In the genomic region with DNA sequence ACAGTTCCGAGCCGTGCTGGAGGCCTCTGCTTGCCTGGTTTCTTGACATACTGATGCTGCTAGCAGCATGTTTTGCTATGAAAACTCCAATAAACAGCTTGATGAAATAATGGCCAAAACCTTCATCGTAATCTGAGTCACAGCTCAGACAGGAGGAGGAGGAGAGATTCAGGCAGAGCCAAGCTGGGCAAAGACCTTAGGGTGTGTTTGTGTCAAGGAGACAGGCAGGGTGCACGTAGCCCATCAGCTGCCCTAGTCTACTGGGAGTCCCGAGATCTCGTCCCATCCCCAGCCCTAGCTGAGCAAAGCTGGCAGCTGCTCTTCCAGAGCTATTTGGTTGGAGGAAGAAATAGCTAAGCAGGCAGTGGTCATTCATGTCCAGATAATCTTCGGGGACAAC, we compare ENCODE assay signal across 20 mouse cellular contexts. TPM values are rescaled to one million over a fixed set of nuclear protein-coding genes. Genes with fewer than 3 reads are reported as not detected.
"Had no signal": no experiment of that assay in that cellular context is flagged by ENCODE, and none has a peak within 500 bp of the region (broad histone marks: within the 10 kb centered on the region; RNA-seq: fewer than 3 reads in every experiment).

No protein-coding gene starts in this region.

- DNase-seq: lung, adult 18-20 months; lung, embryonic 14.5 days; lung, postnatal 10 days; lung, postnatal 4 days; midbrain, embryonic 14.5 days; retina, postnatal 1 day; right cerebral cortex, adult 18-20 months; right cerebral cortex, postnatal 25 days; right cerebral cortex, postnatal 4 days; spleen, adult 18-20 months; thymus, adult 18-20 months; thymus, postnatal 14 days; thymus, postnatal 36 days had no signal

- H3K4me2 ChIP-seq: lung, embryonic 14.5 days; midbrain, embryonic 12.5 days; neural tube, embryonic 13.5 days; neural tube, embryonic 15.5 days had no signal

- H3K9me3 ChIP-seq: midbrain, embryonic 10.5 days; midbrain, embryonic 12.5 days; neural tube, embryonic 13.5 days; neural tube, embryonic 15.5 days had no signal

- ATAC-seq: midbrain, embryonic 16.5 days had no signal

- H3K4me3 ChIP-seq: midbrain, embryonic 10.5 days; midbrain, embryonic 12.5 days; myocyte; neural tube, embryonic 13.5 days; neural tube, embryonic 15.5 days had no signal

- H3K9ac ChIP-seq: lung, embryonic 14.5 days; midbrain, embryonic 12.5 days; neural tube, embryonic 13.5 days; neural tube, embryonic 15.5 days had no signal

- H3K27ac ChIP-seq: midbrain, embryonic 10.5 days; midbrain, embryonic 12.5 days; neural tube, embryonic 13.5 days; neural tube, embryonic 15.5 days had no signal

RNA-seq across cellular contexts. Expression of gene Npb, which starts 2.6 kb away (rescaled TPM):
- total RNA-seq: megakaryocyte, adult 5-6 weeks had no signal
- polyA plus RNA-seq: midbrain, embryonic 16.5 days had no signal
